Mouse (Mus musculus): ENCODE data around the gene Vmn1r142. TPM values are rescaled to one million over a fixed set of nuclear protein-coding genes. Genes with fewer than 3 reads are reported as not detected.
"Not testable (repeated sequence)": the region's sequence is repeated elsewhere in the genome, so short reads cannot be mapped to it uniquely, and the experiment has no call there.

Vmn1r142 gene
- not detected for total RNA-seq (2022)

DNA sequence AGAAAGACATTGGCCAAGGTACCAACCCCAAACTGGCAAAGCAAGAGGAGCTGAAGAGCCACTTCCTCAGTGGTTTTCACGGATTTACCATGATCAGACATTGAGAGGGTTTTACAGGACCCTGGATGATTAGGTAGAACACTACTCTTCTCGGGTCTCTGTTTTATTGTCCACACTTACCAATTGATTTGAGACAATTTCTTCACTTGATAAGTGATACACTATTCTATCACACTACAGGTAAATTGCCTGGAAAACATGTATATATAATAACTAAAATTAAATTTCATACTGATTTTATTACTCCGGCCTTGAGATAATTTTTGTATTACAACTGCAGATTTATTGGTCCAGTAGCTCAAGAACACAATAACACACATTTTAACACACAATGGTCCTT, at the start of gene Vmn1r142:
Vmn1r142 (minus strand) TSS at position 101 of the 400 bp plus-strand sequence.
- DNase-seq (ENCODE audit: low spot score in 2 of 2) = not testable (repeated sequence)

- not testable (repeated sequence) for DNase-seq (ENCODE audit: low spot score in 2 of 2)
Measured at GRCm38 (mm10) chr7:22201164-22201563, 37.3 kb upstream of the Vmn1r142 start, which contains the start of gene Gm8653. Gm8653 (minus strand) TSS chr7:22201264.

- not testable (repeated sequence) for DNase-seq (ENCODE audit: low spot score in 2 of 2)
Measured at GRCm38 (mm10) chr7:22189077-22189476, 25.2 kb upstream of the Vmn1r142 start, which contains the start of gene Vmn1r143. Vmn1r143 (plus strand) TSS chr7:22189377.

DNA sequence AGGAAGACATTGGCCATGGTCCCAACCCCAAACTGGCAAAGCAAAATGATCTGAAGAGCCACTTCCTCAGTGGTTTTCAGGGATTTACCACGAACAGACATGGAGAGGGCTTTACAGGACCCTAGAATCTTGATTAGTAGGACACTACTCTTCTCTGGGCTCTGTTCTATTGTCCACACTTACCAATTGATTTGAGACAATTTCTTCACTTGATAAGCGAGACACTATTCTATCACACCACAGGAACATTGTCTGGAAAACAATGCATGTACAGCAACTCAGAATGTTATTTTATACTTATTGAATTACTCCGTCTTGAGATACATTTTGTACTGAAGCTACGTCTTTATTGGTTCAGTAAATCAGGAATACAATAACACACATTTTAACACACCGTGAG, 29.2 kb downstream of the Vmn1r142 start, which contains the start of gene Gm10666:
Gm10666 (minus strand) TSS at position 101 of the 400 bp plus-strand sequence.
- DNase-seq (ENCODE audit: low spot score in 2 of 2) = not testable (repeated sequence)

DNA sequence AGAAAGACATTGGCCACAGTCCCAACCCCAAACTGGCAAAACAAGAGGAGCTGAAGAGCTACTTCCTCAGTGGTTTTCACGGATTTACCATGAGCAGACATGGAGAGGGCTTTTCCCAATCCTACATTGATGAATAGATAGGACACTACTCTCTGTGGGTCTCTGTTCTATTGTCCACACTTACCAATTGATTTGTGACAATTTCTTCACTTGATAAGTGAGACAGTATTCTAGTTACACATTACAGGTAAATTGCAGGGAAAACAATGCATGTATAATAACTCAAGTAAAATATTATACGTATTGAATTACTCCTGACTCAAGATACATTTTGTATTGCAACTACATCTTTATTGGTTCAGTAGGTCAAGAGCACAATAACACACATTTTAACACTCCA, 45.7 kb downstream of the Vmn1r142 start, which contains the start of gene Gm16451:
Gm16451 (minus strand) TSS at position 101 of the 400 bp plus-strand sequence.
- DNase-seq (ENCODE audit: low spot score in 2 of 2) = not testable (repeated sequence)

Other genes starting within 250 kb of the Vmn1r142 start
- gene Gm5891, start 242.7 kb downstream of the Vmn1r142 start, total RNA-seq (2022) = not detected
- gene Vmn1r137, start 169.4 kb downstream of the Vmn1r142 start, total RNA-seq (2022) = not detected
- not detected for gene Vmn1r138, start 135.1 kb downstream of the Vmn1r142 start, total RNA-seq (2022)
- not detected for gene Gm6176, start 107.7 kb downstream of the Vmn1r142 start, total RNA-seq (2022)
- not detected for gene Vmn1r139, start 95.0 kb downstream of the Vmn1r142 start, total RNA-seq (2022)
- gene Gm16451, start 45.8 kb downstream of the Vmn1r142 start, total RNA-seq (2022) = not detected
- gene Gm10666, start 29.3 kb downstream of the Vmn1r142 start, total RNA-seq (2022) = not detected
- not detected for gene Vmn1r143, start 25.3 kb upstream of the Vmn1r142 start, total RNA-seq (2022)
- not detected for gene Gm8653, start 37.2 kb upstream of the Vmn1r142 start, total RNA-seq (2022)
- gene Gm8453, start 65.4 kb upstream of the Vmn1r142 start, total RNA-seq (2022) = not detected
- gene Gm4187, start 165.7 kb upstream of the Vmn1r142 start, total RNA-seq (2022) = not detected
- gene Gm8660, start 207.0 kb upstream of the Vmn1r142 start, total RNA-seq (2022) = not detected
- not detected for gene Vmn1r148, start 249.5 kb upstream of the Vmn1r142 start, total RNA-seq (2022)

Measured in layer of hippocampus, adult 8-10 months (tissue).